Mouse (Mus musculus) right cerebral cortex, postnatal 4 days (tissue): ENCODE data around the gene Syn3.
"Not testable (repeated sequence)": the region's sequence is repeated elsewhere in the genome, so short reads cannot be mapped to it uniquely, and the experiment has no call there.

ENCODE experiments used
- DNase-seq: peaks from one replicate; pipeline ENCODE4 v3.0.0-alpha.2; 2022

The Syn3 gene

DNA sequence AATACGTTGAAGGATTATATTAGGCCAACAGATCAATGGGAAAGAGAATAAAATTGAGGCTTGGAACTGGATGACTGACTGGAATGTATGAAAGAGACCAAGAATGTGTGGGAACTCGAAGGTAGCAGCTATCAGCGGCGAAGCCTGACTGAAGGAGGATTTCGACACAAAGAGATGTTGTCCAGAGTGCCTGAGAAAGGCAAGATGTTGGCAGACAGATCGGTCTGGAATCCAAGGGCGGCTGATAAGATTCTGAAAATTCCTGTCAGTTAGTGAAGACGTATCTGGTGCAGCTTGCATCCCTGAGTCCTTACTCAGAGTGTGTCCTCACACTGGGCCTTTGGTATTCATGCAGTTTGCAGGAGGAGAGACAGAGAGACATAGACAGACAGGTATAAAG lies 81.9 kb downstream of the Syn3 start:
- no peak for DNase-seq

DNA sequence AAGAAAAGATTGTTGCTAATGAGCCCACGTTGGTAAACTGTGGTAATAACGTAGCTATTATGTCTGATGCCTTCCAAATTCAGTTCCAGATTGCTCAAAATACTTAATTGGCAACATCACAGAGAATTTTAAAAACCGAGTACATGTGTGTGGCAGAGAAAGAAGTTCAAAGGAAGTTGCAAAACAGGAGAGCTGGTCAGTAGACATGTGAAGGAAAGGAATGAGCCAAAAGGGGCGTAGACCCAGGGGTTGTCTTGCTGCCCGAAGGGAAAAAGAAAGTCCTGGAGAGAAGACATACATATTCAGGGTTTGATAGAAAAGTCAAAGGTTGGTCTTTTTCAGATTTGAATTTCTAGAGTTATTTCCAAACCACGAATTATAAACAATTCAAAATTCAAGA lies 87.8 kb downstream of the Syn3 start:
- DNase-seq = no peak

DNA sequence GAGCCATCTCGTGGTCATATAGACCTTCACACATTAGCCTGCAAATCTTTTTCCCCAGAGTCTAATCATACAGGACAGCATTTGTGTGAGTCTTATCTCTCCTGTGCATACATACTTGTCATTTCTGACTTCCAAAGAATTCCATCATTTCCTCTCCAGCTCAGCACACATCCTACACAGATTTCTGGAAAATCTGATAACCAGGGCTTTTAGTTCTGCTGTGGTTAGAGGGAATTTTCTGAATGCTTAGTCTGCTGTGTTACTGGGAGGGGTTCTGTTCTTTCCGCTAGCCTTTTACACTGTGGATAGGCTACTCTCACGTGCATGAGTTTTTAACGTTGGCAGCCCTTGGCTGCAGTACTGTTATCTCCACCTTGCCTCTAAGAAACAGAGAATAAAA lies 91.7 kb downstream of the Syn3 start:
- no peak for DNase-seq

DNA sequence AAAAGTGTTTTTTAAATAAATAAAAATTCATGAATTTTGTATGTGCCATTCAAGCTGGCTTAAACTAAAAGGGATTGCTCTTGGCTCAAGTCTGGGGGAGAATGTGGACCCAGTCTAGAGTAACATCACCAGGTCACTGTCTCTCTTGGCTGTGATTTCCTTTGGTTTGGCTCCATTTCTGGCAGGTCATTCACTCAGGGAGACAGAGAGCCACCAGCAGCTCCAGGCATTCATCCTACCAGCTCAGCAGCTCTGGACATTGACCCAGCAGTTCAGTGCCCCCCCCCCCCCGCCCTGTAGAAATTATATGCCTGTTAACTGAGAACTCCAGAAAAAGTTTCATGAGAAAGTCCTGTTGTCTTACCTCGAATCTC lies 100.4 kb downstream of the Syn3 start:
- DNase-seq = no peak

DNA sequence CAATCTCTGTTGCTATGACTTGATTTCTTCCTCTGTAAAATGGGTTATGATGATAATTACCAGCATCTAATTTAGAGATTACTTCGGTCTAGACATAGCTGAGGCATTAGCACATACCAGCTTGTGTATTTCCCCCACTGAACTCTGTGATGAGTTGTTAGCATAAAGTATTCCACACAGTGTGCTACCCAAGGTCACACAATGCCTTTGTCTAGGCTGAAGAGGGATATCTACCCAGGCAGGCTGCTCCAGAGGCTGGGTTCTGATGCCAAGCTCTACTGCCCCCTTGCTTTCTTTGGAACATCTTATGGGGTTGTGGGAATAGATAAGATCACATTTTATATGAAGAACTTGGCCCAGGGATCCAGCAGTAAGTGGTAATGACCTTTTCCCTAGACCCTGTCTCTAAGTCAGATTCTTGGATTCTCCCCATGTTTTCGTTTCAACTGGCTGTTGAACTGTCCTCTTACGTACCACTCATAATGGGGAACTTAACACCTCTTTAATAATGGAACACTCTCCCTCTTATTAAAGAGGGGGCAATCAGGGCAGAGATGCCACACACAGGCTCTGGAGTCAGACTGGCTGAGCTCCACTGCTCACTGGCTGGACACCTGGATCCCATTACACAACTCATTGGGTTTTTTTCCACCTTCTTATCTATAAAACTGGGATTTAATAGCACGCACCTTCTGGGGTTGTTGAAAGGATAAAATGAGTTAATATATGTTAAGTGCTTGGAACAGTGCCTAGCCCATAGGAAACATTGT lies 100.9 kb downstream of the Syn3 start:
- no peak for DNase-seq

DNA sequence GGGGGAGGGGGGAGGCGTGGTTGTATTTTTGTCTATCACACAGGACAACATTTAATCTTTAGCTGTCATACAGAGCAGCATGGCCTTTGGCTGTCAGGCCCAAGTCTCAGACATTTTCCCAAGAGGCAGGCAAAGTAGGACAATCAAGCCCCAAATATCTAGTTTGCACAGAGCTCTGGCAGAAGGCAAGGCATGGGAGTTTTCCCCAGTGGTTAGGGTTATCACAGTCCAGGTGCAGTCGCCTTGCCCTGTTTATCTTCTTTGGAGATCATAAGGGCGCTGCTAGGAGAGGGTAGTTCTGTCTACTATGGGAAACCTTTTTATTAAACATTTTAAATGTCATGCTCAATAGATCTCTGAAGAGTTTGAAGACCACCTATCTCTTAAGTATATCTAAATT lies 106.3 kb downstream of the Syn3 start:
- no peak for DNase-seq

DNA sequence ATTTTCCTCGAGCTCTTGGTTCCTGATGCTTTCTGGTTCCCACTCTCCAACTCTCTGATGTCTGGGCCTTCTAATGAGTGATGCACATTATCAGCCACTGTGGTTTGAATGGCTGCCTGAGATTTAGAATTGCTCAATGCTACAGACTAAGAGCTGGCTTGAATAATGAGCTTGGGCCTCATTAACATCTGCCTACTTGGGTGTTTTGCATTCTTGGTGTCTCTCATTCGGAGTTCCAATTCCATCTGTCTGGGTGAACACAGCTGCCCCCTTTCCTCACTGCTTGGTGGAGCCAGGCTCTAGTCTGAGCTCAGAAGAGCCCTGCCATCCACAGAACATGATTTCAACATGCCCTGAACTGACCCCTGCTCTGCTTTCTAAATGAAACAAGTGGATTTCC lies 108.8 kb downstream of the Syn3 start:
- no peak for DNase-seq

DNA sequence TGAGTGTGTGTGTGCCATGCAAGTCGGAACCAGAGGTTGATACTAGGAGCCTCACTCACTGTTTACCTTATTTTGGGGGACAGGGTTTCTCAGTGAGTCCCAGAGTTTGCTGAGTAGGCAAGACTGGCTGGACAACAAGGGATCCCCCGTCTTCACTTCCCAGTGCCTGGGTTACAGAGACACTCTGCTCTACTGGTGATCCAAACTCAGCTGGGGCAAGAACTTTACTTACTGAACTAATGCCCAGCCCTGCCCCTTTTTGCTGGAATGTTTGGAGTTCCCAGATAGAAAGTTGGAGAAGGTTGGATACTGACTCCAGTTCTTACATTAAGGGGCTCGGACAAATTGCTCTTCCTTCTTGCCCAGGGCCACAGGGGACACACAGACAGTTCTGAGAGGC lies 109.3 kb downstream of the Syn3 start:
- no peak for DNase-seq

DNA sequence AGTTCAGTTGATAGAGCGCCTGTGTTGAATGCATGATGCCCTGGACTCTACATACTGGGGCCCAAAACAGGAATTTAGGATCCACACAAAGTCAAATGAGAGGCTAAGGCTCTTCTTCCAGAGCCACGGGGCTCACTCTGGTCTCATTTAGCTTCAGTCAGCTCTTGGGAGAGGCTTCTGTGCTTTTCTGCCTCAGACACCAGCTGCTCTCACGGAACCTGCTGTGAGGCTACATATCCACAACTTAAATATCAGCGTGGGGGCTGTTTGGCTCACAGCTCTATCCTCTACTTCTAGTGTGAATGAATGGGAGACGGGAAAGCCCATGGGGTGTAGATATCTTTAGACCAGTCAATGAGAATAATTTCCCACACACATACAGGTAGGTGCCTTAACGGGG lies 109.9 kb downstream of the Syn3 start:
- DNase-seq = no peak

DNA sequence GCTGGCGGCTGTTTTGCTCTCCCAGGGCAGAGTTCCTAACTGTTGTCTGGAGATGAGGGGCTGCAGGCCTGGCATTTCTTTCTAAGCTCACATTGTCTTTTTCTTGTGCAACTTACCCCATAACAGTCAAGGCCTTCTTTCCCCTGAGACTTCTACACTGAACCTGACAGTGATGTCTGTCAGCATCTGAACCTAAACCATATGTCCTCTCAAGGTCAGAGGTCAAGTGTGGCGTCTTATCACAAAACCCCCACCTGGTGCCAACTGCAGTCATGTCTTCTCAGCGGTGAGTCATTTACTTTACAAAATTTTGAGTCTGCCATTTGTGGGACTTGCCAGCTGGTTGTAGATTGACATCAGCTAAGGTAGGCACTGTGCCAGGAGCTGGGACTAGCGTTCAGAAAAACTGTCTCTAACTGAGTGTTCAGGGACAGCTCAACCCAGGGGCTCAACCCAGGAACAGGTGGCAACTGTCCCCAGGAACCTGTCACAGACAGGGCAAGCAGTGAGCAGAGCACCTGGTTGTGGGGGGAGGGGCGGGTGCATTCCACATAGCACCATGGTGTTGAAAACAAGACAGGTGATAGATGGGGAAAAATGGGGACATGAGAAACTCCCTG lies 110.8 kb downstream of the Syn3 start:
- DNase-seq = peak; percentile 52

DNA sequence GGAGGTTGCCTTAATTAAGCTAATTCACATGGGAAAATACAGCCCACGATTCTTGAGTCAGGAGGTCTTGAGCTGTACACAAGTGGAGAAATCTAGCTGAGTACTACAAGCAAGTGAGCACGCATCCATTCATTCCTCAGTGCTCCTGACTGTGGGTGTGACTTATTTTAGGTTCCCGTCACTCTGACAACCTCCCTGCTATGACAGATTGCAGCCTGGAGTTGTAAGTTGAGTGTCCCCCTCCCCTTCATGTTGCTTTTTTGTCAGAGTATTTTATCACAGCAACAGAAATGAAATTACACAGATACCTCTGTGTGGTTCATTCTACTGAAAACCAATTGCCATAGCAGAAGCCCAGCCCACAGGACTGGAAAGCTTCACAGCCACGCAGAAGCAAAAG lies 112.5 kb downstream of the Syn3 start:
- DNase-seq = no peak

DNA sequence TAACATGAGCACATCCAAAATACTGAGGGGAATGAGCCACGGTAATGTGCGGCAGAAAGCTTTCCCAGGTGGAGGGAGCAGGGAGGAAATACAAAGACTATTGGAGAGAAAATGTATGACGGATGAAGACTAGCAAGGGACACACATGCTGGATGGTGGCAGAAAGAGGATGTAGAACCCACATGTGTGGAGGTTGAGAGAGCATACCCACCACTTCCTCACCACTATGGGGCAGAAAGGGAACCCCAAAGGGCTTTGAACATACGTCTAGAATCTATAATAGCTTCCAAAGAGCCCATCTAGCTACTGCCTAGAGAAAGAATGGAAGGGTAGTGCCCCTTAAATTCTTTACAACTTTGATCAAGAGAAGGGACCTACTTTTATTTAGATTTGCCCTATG lies 113.0 kb downstream of the Syn3 start:
- no peak for DNase-seq

DNA sequence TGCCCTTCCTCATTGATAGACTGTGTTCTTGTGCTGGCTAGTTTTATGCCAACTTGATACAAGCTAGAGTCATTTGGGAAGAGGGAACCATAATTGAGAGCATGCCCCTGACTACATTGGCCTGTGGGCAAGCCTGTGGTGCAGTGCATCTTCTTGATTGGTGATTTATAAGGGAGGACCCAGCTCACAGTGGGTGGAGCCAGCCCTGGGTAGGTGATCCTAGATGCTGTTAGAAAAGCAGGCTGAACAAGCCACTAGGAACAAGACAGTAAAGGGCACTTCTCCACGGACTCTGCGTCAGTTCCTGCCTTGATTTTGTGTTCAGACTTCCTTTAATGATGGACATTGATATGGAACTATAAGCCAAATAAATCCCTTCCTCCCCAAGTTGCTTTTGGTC lies 114.0 kb downstream of the Syn3 start:
- no peak for DNase-seq

DNA sequence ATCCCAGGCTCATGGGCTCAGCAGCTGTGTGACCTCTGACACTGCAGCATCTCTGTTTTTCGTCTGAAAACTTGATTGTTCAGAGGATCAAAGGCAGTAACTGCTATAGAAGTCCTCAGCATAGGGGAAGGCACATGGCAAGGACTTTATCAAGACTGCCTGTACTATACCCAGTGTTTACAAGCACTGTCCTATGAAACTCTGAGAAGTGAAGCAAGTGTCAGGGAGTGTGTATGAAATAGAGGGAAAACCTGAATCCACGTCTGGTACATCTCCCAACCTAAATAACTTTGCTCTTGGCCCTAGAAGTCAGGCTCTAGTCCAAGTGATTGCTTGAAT lies 116.8 kb downstream of the Syn3 start:
- no peak for DNase-seq

DNA sequence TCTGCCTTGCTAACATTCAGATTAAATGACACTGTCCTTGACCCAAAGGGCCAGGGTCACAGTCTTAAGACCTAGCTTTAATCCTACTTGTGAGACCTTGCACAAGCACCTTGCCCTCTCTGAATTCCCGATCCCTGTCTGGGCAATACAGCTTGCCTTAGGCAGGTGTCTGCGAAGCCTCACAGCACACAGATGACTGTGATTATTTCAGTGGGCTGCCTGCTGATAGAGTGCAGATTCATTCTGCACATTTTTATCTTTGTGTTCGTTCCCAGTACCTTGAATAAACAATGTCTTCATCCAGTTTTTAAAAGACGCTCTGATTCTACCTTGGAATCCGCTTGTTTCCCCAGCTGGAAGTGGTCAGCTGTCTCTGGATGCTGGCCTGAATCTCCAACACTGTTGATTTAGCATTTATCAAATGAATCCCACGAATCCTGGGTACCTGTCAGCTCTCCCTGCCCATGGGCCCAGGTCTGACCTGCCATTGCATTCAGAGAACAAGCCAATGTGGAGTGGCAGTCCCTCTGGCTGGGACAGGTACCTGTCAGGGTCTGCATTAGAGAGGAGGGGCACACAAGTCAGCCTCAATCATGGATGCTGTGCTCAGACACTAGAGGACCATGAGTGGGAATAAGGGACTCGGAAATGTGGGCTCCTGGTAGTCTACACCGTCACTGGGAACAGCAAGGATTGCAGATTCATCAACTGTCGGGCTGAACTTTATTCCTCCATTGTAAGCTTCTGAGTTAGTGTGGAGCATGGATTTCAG lies 117.4 kb downstream of the Syn3 start:
- no peak for DNase-seq

DNA sequence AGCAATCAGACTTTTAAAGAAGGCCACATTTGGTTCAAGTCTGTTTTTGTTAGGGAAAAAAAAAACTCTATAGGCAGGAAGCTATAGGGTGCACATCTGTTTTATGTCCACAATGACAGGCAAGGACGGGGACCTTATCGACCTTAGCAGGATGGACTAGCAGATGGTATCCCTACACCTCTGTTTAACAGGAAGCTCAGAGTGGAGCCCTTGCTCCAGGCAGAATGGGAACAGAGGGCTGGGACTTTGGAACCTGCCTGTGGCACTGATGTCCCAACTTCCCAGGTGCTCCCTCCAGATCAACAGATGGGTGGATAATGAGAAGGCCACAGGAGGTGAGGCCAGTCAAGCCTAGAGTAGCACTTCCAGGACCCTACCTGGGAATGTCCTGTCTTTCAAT lies 118.1 kb downstream of the Syn3 start:
- DNase-seq = no peak

DNA sequence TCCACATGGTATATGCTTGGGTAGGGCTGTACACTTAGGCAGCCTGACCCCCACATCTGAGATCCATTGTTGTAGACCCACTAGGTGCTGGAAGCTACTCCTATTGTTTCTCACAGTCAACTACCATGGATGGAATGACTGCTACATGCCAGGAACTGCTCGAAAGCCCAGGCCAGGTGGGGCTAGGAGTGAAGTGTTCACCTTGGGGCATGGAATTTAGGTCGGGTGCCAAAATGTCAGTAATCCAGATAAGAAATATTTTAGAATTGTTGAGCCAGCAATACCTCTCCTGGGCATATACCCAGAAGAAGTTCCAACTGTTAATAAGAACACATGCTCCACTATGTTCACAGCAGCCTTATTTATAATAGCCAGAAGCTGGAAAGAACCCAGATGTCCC lies 119.9 kb downstream of the Syn3 start:
- DNase-seq = not testable (repeated sequence)

DNA sequence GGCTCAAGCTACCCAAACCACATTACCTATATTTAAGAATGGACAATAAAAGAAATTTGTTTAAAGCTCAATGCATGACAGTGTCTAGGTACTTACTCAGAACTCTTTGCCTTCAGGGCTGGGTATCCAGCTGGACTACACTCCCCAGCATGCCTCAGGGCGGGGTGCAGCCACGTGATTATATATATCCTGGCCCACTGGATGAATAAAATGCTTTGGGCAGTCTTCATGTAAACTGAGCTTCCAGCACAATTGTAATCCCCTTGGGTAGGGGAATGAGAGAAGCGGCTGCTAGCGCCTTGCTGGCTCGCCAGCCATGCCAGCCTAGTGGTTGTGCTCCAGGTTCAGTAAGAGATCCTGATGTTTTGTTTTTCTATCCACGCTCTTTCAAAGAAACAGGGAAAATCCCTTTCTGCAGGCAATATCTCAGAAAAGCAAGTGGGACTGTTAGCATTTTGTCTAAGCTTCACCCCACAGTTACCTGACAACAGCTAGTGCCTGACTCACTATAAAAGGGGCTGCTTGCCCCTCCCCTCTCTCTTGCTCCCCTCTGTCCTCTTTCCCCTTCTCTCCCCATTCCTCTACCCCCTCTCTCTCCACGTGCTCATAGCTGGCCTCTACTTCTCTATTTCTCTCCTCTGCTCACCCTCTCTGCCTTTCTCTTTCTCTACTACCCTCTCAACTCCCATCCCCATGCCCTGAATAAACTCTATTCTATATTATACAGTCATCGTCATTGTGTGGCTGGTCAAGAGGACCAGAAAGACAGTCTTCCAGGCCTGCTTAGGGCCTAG lies 122.1 kb downstream of the Syn3 start:
- DNase-seq = no peak

DNA sequence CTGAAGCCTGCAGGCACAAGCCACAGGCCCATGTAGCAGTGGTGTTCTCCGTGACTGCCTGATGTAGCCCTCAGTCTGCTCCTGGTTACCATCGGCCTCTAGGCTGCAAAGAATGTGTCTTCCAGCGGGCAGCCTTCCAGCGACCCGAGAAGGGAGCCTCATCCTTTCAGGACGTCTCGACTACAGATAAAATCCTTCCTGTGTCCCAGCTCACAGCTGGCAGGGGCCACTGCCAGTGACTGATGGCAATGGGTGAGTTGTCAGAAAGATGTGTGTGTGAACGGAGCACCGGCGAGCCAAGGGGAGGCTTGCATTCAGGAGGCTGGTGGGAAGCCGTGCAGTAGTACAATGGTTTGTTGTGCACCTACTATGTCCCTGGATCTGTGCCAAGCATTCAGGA lies 122.8 kb downstream of the Syn3 start:
- peak; percentile 48 for DNase-seq

DNA sequence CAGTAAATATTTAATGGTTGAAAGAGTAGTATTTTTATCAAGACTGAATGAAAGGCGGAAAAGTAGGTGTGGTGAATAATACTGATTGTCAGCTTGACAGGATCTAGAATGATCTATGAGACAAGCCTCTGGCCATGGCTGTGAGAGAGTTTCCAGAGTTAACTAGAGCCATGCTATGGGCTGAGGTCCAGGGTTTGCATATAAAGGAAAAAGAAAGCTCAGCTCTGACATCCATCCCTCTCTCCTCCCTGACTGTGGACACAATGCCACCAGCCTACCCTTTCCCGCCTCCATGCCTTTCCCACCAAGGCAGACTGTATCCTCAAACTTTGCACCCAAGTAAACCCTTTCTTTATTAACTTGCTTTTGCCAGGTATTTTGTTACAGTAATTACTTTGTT lies 124.6 kb downstream of the Syn3 start:
- DNase-seq = no peak

DNA sequence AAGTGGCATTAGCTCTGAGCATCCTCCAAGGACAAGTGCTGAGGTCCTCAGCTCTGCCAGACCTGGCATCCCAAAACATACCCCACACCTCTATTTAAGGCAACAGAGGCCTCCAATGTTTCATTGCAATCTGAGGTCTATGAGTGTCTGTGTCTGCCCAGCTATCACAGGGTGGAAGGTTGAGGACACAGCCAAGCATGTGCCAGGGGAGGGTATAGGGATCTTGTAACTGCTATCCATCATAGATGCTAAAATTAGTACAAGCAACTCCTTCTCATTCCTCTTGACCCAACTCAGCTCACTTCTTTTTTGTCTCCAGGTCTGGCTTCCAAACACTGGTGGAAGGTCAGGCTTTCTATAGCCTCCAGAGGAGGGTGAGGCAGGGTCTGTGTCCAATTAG lies 127.1 kb downstream of the Syn3 start:
- DNase-seq = no peak

DNA sequence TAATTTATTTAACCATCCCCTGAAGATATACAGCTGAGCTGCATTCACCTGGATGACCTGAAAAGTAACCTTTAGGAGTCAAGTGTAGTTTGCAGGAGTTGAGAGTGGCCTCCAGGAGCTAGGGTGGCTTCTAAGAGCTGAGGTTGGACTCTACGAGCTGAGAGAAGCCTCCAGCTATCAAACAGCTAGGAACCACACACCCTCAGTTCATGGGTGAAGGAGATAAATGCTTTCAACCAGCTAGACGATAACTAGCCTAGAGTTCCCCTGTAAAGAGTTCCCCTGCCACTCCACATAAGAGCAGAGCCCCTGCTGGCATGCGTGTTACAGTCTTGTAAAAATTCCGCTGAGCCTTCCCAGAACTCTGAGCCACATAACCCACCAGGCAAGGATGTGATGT lies 129.3 kb downstream of the Syn3 start:
- no peak for DNase-seq

DNA sequence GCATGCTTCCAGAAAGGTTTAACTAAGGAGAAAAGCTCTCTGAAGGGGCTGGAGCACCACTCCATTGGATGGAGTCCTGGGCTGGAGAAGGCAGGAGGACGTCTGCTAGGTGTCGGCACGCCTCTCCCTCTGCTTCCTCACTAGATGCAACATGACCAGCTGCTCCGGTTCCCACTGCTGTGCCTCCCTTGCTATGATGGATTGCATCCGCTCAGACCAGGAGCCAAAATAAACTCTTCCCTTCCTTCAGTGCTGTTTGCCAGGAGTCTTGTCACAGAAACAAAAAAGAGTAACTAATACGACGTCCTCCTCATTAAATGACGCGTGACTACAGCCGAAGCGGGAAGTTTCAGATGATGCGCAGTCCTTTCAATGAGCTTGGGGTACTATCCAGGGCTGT lies 129.9 kb downstream of the Syn3 start:
- DNase-seq = no peak

DNA sequence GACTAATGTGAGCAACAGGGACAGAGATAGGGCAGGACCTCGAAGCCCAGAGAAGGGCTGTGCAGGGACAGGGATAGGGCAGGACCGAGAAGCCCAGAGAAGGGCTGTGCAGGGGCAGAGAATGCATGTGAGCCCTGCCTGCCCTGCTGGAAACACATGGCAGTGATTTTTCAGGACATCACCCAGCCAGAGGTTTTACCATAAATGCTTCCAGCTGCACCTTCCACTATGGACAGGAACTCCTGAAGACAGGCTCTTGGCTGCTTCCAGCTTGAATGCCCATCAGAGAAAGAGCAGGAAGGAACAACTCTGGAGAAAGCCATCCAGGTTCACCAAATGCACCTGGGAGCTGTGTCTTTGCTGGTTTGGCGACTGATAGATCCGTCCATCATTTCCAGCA lies 131.3 kb downstream of the Syn3 start:
- no peak for DNase-seq
